Mouse (Mus musculus) heart, embryonic 12.5 days (tissue): Measurements from ENCODE around the gene Frmd8. TPM values are rescaled to one million over a fixed set of nuclear protein-coding genes. Genes with fewer than 3 reads are reported as not detected.
A peak's percentile ranks its signal among the peaks of the same experiment; 100 is the strongest.

Experiments used
- ATAC-seq: fragments of 200-750 bp; cut with Nextera tagmentation; 2 replicates; pipeline ENCODE4 v1.8.0; 2017; ENCODE audit warnings: moderate TSS enrichment, moderate library complexity; ENCODE audit not compliant: insufficient number of reproducible peaks, low FRiP score
- H3K27ac ChIP-seq: fragments of 300-500 bp; sonication (generic); 2 replicates; pipeline ENCODE4 v1.5.1; 2016; ENCODE audit warnings: mild to moderate bottlenecking, moderate library complexity; ENCODE audit not compliant: poor library complexity, severe bottlenecking
- H3K27me3 ChIP-seq: fragments of 300-500 bp; sonication (generic); replicated peaks from 2 replicates; pipeline ENCODE4 v1.6.1; 2016; ENCODE audit warnings: mild to moderate bottlenecking, moderate library complexity
- H3K36me3 ChIP-seq: fragments of 300-500 bp; sonication (generic); 2 replicates; pipeline ENCODE4 v1.6.1; 2016; ENCODE audit warnings: mild to moderate bottlenecking, moderate library complexity
- H3K4me1 ChIP-seq: fragments of 300-500 bp; sonication (generic); replicated peaks from 2 replicates; pipeline ENCODE4 v1.6.1; 2016; ENCODE audit warnings: mild to moderate bottlenecking
- H3K4me2 ChIP-seq: fragments of 300-500 bp; sonication (generic); 2 replicates; pipeline ENCODE4 v1.6.1; 2016; ENCODE audit warnings: mild to moderate bottlenecking, moderate library complexity
- H3K4me3 ChIP-seq: fragments of 300-500 bp; sonication (generic); 2 replicates; pipeline ENCODE4 v1.5.1; 2016; ENCODE audit warnings: mild to moderate bottlenecking
- H3K9ac ChIP-seq: fragments of 300-500 bp; sonication (generic); 2 replicates; pipeline ENCODE4 v1.6.1; 2016; ENCODE audit warnings: mild to moderate bottlenecking, moderate library complexity
- H3K9me3 ChIP-seq: fragments of 300-500 bp; sonication (generic); replicated peaks from 2 replicates; pipeline ENCODE4 v1.6.1; 2016; ENCODE audit warnings: mild to moderate bottlenecking, moderate library complexity
- WGBS: fragments of 180-500 bp; shearing (Covaris S2); methylation state at CpG from one replicate; pipeline ENCODE4 v1.1.7; 2016; 5-methylcytosine and 5-hydroxymethylcytosine counted together
- polyA plus RNA-seq: library from polyadenylated mRNA; unstranded; fragments of >200 nt; fragmentation: Nextera tagmentation; extraction: Ambion mirVana; gene quantifications from 2 replicates; pipeline ENCODE4 v1.2.1, GENCODE M21; 2016

Frmd8 gene
- 33.7 and 34.2 TPM in 2 replicates for polyA plus RNA-seq

GRCm38 (mm10) chr19:5874969-5875480, at the start of gene Frmd8:
Frmd8 (minus strand) TSS chr19:5875274.
- H3K9ac ChIP-seq: peak within 1 kb of the TSS; percentile 93
- WGBS: under 1% methylated on average over 37 of the region's 37 CpGs
- H3K9me3 ChIP-seq: no peaks in the 10 kb centered on the region
- H3K4me3 ChIP-seq: peak within 1 kb of the TSS; percentile 93
- peak within 1 kb of the TSS; percentile 92 for H3K4me2 ChIP-seq
- H3K4me1 ChIP-seq: peaks cover 59% of the 10 kb centered on the region
- no peaks in the 10 kb centered on the region for H3K27me3 ChIP-seq
- H3K27ac ChIP-seq: peak within 1 kb of the TSS; percentile 65
- H3K36me3 ChIP-seq: peaks cover 16% of the 10 kb centered on the region
- ATAC-seq: peak; percentile 83

DNA sequence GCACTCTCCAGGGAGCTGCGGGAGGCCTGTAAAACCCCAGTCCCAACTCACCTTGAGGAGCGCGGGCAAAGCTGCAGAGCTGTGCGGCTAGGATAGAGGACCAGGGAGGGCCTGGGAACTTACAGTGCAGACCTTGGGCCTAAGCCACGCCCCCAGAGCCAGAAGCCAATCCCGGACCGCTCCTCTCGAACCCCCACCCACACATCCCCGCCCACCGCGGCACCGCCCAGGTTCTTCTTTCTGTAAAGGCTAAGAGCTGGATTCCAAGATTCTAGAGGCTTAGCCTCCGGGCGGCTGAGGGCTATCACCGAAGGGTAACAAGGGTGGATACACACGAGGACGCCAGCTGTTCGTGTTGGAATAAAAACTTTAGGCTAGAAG, 49.6 kb upstream of the Frmd8 start, which contains the start of gene Cdc42ep2:
Cdc42ep2 (minus strand) TSS at position 104 of the 381 bp plus-strand sequence.
- no peaks in the 10 kb centered on the region for H3K27me3 ChIP-seq
- peak within 1 kb of the TSS; percentile 86 for H3K27ac ChIP-seq
- ATAC-seq: peak; percentile 94
- peak within 1 kb of the TSS; percentile 91 for H3K4me2 ChIP-seq
- peak within 1 kb of the TSS; percentile 76 for H3K9ac ChIP-seq
- peaks cover 46% of the 10 kb centered on the region for H3K4me1 ChIP-seq
- 0% methylated on average over 18 of the region's 18 CpGs for whole genome bisulfite sequencing
- H3K9me3 ChIP-seq: no peaks in the 10 kb centered on the region
- H3K36me3 ChIP-seq: no peaks in the 10 kb centered on the region
- H3K4me3 ChIP-seq: peak within 1 kb of the TSS; percentile 70

GRCm38 (mm10) chr19:5923990-5924712, 49.1 kb upstream of the Frmd8 start:
- H3K36me3 ChIP-seq: peaks cover 2% of the 10 kb centered on the region; the same call in 1 of the 2 replicates
- H3K27me3 ChIP-seq: no peaks in the 10 kb centered on the region
- under 1% methylated on average over 38 of the region's 38 CpGs for WGBS
- H3K9me3 ChIP-seq: no peaks in the 10 kb centered on the region
- peak; percentile 79 for ATAC-seq
- H3K4me2 ChIP-seq: peak overlapping the region; percentile 91
- peak overlapping the region; percentile 76 for H3K9ac ChIP-seq
- H3K27ac ChIP-seq: peak overlapping the region; percentile 86
- H3K4me1 ChIP-seq: peaks cover 41% of the 10 kb centered on the region
- peak overlapping the region; percentile 70 for H3K4me3 ChIP-seq

- no peak for ATAC-seq
- H3K27ac ChIP-seq: no peak overlapping the region
- H3K4me1 ChIP-seq: peaks cover 34% of the 10 kb centered on the region
- peak overlapping the region; percentile 91 for H3K4me2 ChIP-seq
- WGBS: 86% methylated on average over 3 of the region's 3 CpGs
- H3K36me3 ChIP-seq: peaks cover 11% of the 10 kb centered on the region
- H3K4me3 ChIP-seq: peak overlapping the region; percentile 10
- H3K9me3 ChIP-seq: no peaks in the 10 kb centered on the region
- H3K27me3 ChIP-seq: no peaks in the 10 kb centered on the region
- H3K9ac ChIP-seq: peak overlapping the region; percentile 11; the same call in 1 of the 2 replicates
Observed at GRCm38 (mm10) chr19:5922963-5923362, 47.9 kb upstream of the Frmd8 start.

DNA sequence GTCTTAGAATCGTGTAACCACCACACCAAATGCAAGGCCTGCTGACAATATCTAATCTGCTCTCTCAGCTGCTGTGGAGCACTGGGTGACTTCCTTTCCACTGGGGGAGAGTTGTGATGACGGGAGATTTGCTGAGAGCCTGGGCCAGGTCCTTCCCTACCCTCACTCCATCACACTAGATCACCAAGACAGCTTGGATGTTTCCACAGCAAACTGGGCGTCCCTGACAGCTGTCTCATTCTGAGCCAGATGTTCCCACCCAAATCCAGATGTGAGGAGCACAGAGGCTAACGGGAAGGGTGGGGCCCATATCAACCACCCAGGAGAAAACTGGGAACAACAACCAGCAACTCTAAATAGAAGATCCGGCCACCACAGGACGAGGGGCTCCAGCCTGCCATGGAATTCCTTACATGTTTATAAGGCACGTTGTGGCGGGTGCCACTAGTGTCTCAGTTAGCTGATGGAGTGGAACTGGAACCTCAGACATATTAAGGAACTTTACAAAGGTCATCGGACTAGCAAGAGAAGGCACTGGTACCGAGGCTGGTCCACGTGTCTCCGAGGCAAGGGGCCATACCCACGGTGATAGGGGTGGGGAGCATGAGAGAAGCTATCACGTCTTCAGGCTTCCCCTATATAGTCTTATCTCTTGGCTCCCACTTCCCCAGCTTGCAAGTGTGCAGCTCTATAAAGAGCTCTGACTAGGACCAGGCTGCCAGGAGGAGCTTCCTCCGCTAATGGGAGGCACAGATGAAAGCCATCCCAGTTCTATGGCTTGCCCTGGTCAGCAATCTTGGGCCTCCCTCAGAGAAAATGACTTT, 47.3 kb upstream of the Frmd8 start:
- Histone ChIP-seq H3K27ac (no peak overlapping the region), H3K4me2 (peak overlapping the region; percentile 91), H3K4me3 (peak overlapping the region; percentile 10), H3K9ac (peak overlapping the region; percentile 11; the same call in 1 of the 2 replicates), H3K9me3 (no peaks in the 10 kb centered on the region), H3K27me3 (no peaks in the 10 kb centered on the region), H3K4me1 (peaks cover 34% of the 10 kb centered on the region), H3K36me3 (peaks cover 17% of the 10 kb centered on the region)
- no peak for ATAC-seq
- WGBS: 40% methylated on average over 15 of the region's 15 CpGs

DNA sequence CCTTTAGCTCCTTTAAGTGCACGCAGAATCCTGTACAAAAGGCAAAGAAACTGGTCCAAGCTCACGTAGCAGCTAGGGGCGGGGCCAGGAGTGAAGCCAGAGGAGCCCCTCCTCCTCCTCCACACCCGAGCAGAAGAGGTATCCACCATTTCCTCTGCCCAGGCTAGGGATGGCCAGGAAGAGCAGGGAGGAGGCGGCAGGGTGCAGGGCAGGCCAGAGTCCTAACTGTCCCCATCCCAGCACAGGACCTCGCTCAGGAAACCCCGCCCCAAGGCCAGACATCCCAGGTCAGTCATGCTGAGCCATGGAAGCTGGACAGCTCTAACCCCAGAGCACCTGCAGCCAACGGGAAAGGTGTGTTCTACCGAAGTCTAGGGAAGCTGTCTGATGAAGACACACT, 46.6 kb upstream of the Frmd8 start:
- peak overlapping the region; percentile 39 for H3K9ac ChIP-seq
- peak overlapping the region; percentile 91 for H3K4me2 ChIP-seq
- H3K4me1 ChIP-seq: peaks cover 34% of the 10 kb centered on the region
- H3K27ac ChIP-seq: no peak overlapping the region
- H3K9me3 ChIP-seq: no peaks in the 10 kb centered on the region
- WGBS: 24% methylated on average over 9 of the region's 9 CpGs
- ATAC-seq: no peak
- H3K36me3 ChIP-seq: peaks cover 23% of the 10 kb centered on the region
- H3K27me3 ChIP-seq: no peaks in the 10 kb centered on the region
- peak overlapping the region; percentile 10 for H3K4me3 ChIP-seq

DNA sequence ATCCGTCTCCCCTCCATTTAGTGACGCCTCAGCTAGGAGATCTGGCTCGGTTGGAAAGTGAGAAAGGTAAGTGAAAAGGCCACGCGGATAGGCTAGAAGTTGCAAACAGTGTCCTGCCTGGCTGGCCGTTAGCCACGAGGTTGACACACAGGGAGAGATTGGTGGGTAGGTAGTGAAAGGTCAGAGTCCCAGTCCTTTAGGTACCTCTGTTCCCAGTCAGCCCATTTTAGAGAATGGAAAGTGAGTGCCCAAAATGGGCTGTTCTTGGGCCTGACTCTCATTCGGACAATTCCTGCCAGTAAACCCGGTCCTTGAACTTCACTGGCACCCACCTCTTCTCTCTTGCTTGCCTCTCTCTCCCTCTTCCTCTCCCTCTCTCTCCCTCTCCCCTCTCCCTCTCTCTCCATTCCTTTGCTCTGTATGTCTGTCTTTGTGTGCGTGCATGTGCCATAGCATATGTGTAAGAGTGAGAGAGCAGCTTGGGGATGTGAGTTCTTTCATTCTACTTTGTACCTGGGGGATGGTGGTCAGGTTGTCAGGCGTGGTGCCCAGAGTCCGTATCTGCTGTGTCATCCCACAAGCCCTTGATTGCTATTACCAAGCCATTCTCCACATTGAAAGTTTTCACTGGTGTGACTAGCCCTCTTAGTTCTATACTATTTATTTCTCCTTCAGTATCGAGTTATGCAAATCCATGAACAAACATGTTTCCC, 38.1 kb upstream of the Frmd8 start, which contains the start of gene Dpf2:
Dpf2 (minus strand) TSS at position 4 of the 713 bp plus-strand sequence.
- Histone ChIP-seq H3K9ac (peak within 1 kb of the TSS; percentile 99), H3K36me3 (peaks cover 33% of the 10 kb centered on the region)
- WGBS: 14% methylated on average over 13 of the region's 13 CpGs

DNA sequence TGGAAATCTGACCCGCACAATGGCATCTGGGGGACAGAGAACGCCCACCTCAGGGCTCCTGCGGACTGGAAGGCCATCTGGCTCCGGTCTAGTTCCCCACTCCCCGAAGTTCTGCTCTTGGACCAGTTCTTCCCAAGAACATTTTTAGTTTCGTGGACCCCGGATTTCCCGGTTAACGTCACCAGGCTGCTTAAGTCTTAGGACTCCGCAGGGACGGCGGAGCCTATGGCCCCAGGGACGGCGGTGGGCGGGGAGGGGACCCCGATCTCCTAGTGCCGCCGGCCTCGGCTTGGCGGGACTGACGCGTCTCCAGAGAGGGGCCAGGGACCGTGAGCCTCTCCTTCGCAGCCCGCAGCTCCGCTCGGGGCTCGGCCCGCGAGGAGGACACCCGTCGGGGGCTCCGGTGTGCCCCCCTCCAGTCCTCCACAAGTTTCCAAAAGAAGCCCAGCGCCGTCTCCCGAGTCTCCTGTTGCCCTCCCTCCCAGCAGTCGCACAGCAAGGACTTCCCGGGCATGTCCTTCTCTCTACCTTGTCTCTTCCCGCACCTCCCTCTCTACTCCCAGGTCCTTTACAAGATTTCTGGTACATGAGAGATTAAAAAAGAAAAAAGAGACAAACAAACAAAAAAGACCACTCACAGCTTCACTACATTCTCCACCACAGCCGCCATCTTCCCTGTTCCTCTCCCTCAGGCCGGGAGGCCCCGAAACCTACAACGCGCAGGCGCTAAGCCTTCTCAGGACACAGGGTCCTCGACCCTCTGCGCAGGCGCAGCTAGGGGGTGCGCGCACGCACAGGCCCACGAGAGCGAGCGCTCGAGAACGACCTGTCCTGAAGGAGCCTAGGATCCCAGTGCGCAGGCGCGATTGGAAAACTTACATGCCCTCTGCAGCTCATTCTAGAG, 37.3 kb upstream of the Frmd8 start:
- H3K27me3 ChIP-seq: no peaks in the 10 kb centered on the region
- no peaks in the 10 kb centered on the region for H3K9me3 ChIP-seq
- peaks cover 25% of the 10 kb centered on the region for H3K4me1 ChIP-seq
- WGBS: under 1% methylated on average over 59 of the region's 59 CpGs
- H3K36me3 ChIP-seq: peaks cover 29% of the 10 kb centered on the region
- H3K27ac ChIP-seq: peak overlapping the region; percentile 86
- peak overlapping the region; percentile 94 for H3K4me3 ChIP-seq
- H3K9ac ChIP-seq: peak overlapping the region; percentile 99
- H3K4me2 ChIP-seq: peak overlapping the region; percentile 90
- ATAC-seq: peak; percentile 94

More for the DNA sequence above, 38.1 kb upstream of the Frmd8 start, which contains the start of gene Dpf2:
- Histone ChIP-seq H3K27ac (peak within 1 kb of the TSS; percentile 86), H3K4me3 (peak within 1 kb of the TSS; percentile 94), H3K27me3 (no peaks in the 10 kb centered on the region), H3K4me1 (peaks cover 25% of the 10 kb centered on the region), H3K4me2 (peak within 1 kb of the TSS; percentile 90), H3K9me3 (no peaks in the 10 kb centered on the region)
- ATAC-seq: peak; percentile 43

- no peak for ATAC-seq
- 4% methylated on average over 14 of the region's 14 CpGs for whole genome bisulfite sequencing
- H3K9ac ChIP-seq: peak overlapping the region; percentile 99
- no peaks in the 10 kb centered on the region for H3K9me3 ChIP-seq
- peaks cover 25% of the 10 kb centered on the region for H3K4me1 ChIP-seq
- peaks cover 29% of the 10 kb centered on the region for H3K36me3 ChIP-seq
- no peaks in the 10 kb centered on the region for H3K27me3 ChIP-seq
- H3K27ac ChIP-seq: peak overlapping the region; percentile 86; the same call in 1 of the 2 replicates
- H3K4me3 ChIP-seq: peak overlapping the region; percentile 94
- peak overlapping the region; percentile 90 for H3K4me2 ChIP-seq
Observed at GRCm38 (mm10) chr19:5911430-5912102, 36.5 kb upstream of the Frmd8 start.
